Comparison of ENCODE assay signal across 13 mouse cellular contexts in genomic region chr7:118778561-118778960, GRCm38 (mm10). TPM values are rescaled to one million over a fixed set of nuclear protein-coding genes. Genes with fewer than 3 reads are reported as not detected.
DNase-seq lines count a peak whose midpoint lies in the region; ATAC-seq lines count a peak whose summit lies in the region.
"Had no signal": no experiment of that assay in that cellular context is flagged by ENCODE, and none has a peak within 500 bp of the region (broad histone marks: within the 10 kb centered on the region; RNA-seq: fewer than 3 reads in every experiment).

No protein-coding gene starts in this region.

- no peak overlapping the region for H3K4me2 ChIP-seq in forebrain, embryonic 11.5 days (ENCODE audit: low read depth, low read length, severe bottlenecking)
- H3K4me2 ChIP-seq in hindbrain, embryonic 13.5 days, result no peak overlapping the region
- H3K4me2 ChIP-seq: embryonic facial prominence, embryonic 12.5 days had no signal

- H3K9ac ChIP-seq in forebrain, embryonic 11.5 days (ENCODE audit: low read length), result no peak overlapping the region
- H3K9ac ChIP-seq in hindbrain, embryonic 13.5 days, result no peak overlapping the region
- H3K9ac ChIP-seq: embryonic facial prominence, embryonic 12.5 days had no signal

- H3K4me1 ChIP-seq in forebrain, embryonic 11.5 days (replicated peaks; ENCODE audit: control insufficient read depth, insufficient read depth, low read length), result no peaks in the 10 kb centered on the region
- H3K4me1 ChIP-seq in forebrain, embryonic 10.5 days, result 0 out of 2 replicates have a peak, but pooled peaks cover 6% of the 10 kb centered on the region
- peaks cover 20% of the 10 kb centered on the region for H3K4me1 ChIP-seq in hindbrain, embryonic 13.5 days (replicated peaks)
- H3K4me1 ChIP-seq: embryonic facial prominence, embryonic 12.5 days had no signal

- H3K4me3 ChIP-seq in forebrain, embryonic 11.5 days (ENCODE audit: low read depth, low read length), result no peak overlapping the region
- H3K4me3 ChIP-seq in forebrain, embryonic 10.5 days, result no peak overlapping the region
- H3K4me3 ChIP-seq in hindbrain, embryonic 13.5 days, result no peak overlapping the region
- H3K4me3 ChIP-seq: embryonic facial prominence, embryonic 12.5 days; megakaryocyte, embryonic 14.5 days had no signal

- H3K9me3 ChIP-seq in forebrain, embryonic 11.5 days (ENCODE audit: control insufficient read depth, low read length), result no peaks in the 10 kb centered on the region
- H3K9me3 ChIP-seq in forebrain, embryonic 10.5 days, result no peaks in the 10 kb centered on the region
- no peaks in the 10 kb centered on the region for H3K9me3 ChIP-seq in hindbrain, embryonic 13.5 days
- H3K9me3 ChIP-seq: embryonic facial prominence, embryonic 12.5 days; megakaryocyte, embryonic 14.5 days had no signal

- DNase-seq in forebrain, embryonic 11.5 days (ENCODE audit: low spot score), result no peak
- no peak for DNase-seq in forebrain, embryonic 10.5 days (ENCODE audit: extremely low spot score, low spot score)
- DNase-seq in cerebellum, adult 8-10 months, result peak; percentile 82
- peak; percentile 24 for DNase-seq in mesoderm, embryonic 11.5 days (ENCODE audit: low read depth, low spot score)
- DNase-seq in thymus, adult 18-20 months, result no peak
- no peak for DNase-seq in left cerebral cortex, adult 18-20 months (ENCODE audit: low spot score in 2 of 2)
- no peak for DNase-seq in B cell, adult 2 months
- DNase-seq: adrenal gland, postnatal 25 days; gastrocnemius, postnatal 14 days; kidney, postnatal 4 days had no signal

- 0 out of 2 replicates have a peak overlapping the region, but pooled peaks have one; percentile 53 for H3K27ac ChIP-seq in forebrain, embryonic 11.5 days (ENCODE audit: low read depth, low read length)
- no peak overlapping the region for H3K27ac ChIP-seq in forebrain, embryonic 10.5 days
- H3K27ac ChIP-seq in hindbrain, embryonic 13.5 days, result peak overlapping the region; percentile 10
- H3K27ac ChIP-seq: embryonic facial prominence, embryonic 12.5 days had no signal

- H3K27me3 ChIP-seq in forebrain, embryonic 11.5 days (ENCODE audit: control insufficient read depth, insufficient read depth, low read length), result no peaks in the 10 kb centered on the region
- no peaks in the 10 kb centered on the region for H3K27me3 ChIP-seq in forebrain, embryonic 10.5 days (ENCODE audit: poor library complexity, severe bottlenecking)
- H3K27me3 ChIP-seq in hindbrain, embryonic 13.5 days, result no peaks in the 10 kb centered on the region
- H3K27me3 ChIP-seq: embryonic facial prominence, embryonic 12.5 days; megakaryocyte, embryonic 14.5 days had no signal

- no peaks in the 10 kb centered on the region; the same call in 1 of the 2 replicates for H3K36me3 ChIP-seq in forebrain, embryonic 11.5 days (ENCODE audit: control insufficient read depth, insufficient read depth, low read length)
- peaks cover 42% of the 10 kb centered on the region for H3K36me3 ChIP-seq in forebrain, embryonic 10.5 days (replicated peaks)
- peaks cover 93% of the 10 kb centered on the region for H3K36me3 ChIP-seq in hindbrain, embryonic 13.5 days

- 0 out of 2 replicates have a peak, but pooled peaks have one; percentile 30 for ATAC-seq in forebrain, embryonic 11.5 days (replicated peaks; ENCODE audit: low FRiP score)
- ATAC-seq in hindbrain, embryonic 13.5 days (ENCODE audit: low FRiP score), result no peak

- WGBS in forebrain, embryonic 11.5 days, result 79% methylated on average over 6 of the region's 6 CpGs
- 87% methylated on average over 6 of the region's 6 CpGs for WGBS in forebrain, embryonic 10.5 days
- WGBS in hindbrain, embryonic 13.5 days, result 36% methylated on average over 6 of the region's 6 CpGs

RNA-seq across cellular contexts. Expression of gene Vps35l, which starts 38.5 kb away (rescaled TPM):
- polyA plus RNA-seq in forebrain, embryonic 11.5 days (2014; fragmentation: Nextera tagmentation; extraction: Ambion mirVana), result 74.9 and 75.2 TPM in 2 replicates
- 63.1 and 67.2 TPM in 2 replicates for polyA plus RNA-seq in forebrain, embryonic 10.5 days (2016; fragmentation: Nextera tagmentation; extraction: Ambion mirVana)
- 93.0 and 95.2 TPM in 2 replicates for polyA plus RNA-seq in hindbrain, embryonic 13.5 days (2015; fragmentation: Nextera tagmentation; extraction: Ambion mirVana)
- total RNA-seq in left cerebral cortex, adult 18-20 months (2021), result 10 to 100 TPM; 50.4 to 61.4 TPM

Comparison
In these comparisons a context has a peak if more than half of its experiments do, and no peak if none do; other contexts are left out.
1. DNase-seq: peak in cerebellum, adult 8-10 months (single experiment) and mesoderm, embryonic 11.5 days (single experiment); none in forebrain, embryonic 11.5 days (single experiment), forebrain, embryonic 10.5 days (single experiment), thymus, adult 18-20 months (0 of 2), left cerebral cortex, adult 18-20 months (0 of 2) and B cell, adult 2 months (0 of 2).